Mouse (Mus musculus): ENCODE measurements at regions not wholly inside any gene's neighbourhood (a gene's known extent, or its start where the extent isn't known, plus 50 kb on each side); places are given as distances from the start of the nearest gene placed in this dataset.

DNA sequence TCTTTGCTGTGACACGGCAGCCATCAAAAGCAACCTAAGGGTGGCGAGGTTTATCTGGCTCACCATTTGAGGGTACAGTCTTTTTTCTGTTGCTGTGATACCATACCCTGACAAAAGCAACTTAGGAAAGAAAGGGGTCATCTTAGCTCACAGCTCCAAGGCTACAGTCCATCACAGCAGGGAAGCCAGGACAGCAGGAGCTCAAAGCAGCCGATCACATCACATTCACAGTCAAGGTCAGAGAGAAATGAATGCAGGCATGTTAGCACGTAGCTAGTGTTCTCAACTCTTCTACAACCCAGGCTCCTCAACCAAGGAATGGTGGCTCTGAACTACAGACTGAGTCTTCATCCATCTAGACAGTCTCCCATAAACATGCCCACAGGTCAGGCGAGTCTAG lies 102.0 kb downstream of the En1 start:
- TF ChIP-seq CTCF (IDR thresholded peaks at IDR 0.05; ENCODE audit: control insufficient read depth, insufficient read depth, insufficient replicate concordance, low read depth, low read length), result no peak
- TF ChIP-seq POLR2A (IDR thresholded peaks at IDR 0.05; ENCODE audit: control insufficient read depth, low read depth, low read length), result no peak
